Mouse (Mus musculus) large intestine, adult 2 months (tissue): ENCODE measurements around the gene Bcl9l. TPM values are rescaled to one million over a fixed set of nuclear protein-coding genes. Genes with fewer than 3 reads are reported as not detected.

Experiments used
- DNase-seq: peaks from one replicate; pipeline ENCODE4 v3.0.0-alpha.2; 2012; ENCODE audit warnings: low read depth, low spot score
- WGBS: fragments of 180-500 bp; shearing (Covaris S2); methylation state at CpG from one replicate; pipeline ENCODE4 v1.1.7; 2018; 5-methylcytosine and 5-hydroxymethylcytosine counted together
- polyA plus RNA-seq: library from polyadenylated mRNA; depleted of rRNA; stranded (reverse); fragments of >200 nt; gene quantifications from 2 replicates; pipeline ENCODE4 v1.2.3, GENCODE M21; 2012

Gene Bcl9l
- polyA plus RNA-seq, 1 experiment: 10.0 TPM

GRCm38 (mm10) chr9:44482112-44482511 is 513 bp upstream of the Bcl9l start:
- WGBS: 23% methylated on average over 3 of the region's 3 CpGs
- DNase-seq: no peak

- no peak for DNase-seq
- WGBS: 0% methylated on average over 39 of the region's 39 CpGs
Observed at GRCm38 (mm10) chr9:44483041-44483509, 450 bp downstream of the Bcl9l start.

DNA sequence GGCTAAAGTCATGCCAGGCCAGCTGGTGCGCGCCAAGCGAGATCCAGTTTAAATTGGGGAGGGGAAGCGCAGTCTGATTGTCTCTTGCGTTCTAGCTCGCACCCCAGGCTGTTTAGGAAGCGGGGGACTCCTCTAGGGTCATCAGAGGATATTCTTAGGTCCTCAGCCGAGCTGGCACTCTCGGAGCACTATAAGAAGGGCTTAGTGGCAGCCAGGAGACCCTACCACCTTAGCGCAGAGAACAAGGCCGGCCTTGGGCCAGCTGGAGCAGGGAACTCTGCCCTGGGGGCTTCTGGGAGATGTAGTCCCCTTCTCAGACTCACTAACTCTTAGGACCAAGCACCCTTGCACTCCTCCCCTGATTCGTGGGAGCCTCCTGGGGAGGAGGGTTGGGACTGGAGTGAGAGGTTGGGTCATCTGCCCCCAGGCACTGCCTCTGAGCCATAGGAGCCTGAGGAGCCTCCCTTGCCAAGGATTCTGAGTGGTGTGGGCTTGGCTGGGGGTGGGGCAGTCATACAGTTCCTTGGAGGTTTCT is 952 bp downstream of the Bcl9l start:
- DNase-seq: no peak
- WGBS: under 1% methylated on average over 12 of the region's 12 CpGs

DNA sequence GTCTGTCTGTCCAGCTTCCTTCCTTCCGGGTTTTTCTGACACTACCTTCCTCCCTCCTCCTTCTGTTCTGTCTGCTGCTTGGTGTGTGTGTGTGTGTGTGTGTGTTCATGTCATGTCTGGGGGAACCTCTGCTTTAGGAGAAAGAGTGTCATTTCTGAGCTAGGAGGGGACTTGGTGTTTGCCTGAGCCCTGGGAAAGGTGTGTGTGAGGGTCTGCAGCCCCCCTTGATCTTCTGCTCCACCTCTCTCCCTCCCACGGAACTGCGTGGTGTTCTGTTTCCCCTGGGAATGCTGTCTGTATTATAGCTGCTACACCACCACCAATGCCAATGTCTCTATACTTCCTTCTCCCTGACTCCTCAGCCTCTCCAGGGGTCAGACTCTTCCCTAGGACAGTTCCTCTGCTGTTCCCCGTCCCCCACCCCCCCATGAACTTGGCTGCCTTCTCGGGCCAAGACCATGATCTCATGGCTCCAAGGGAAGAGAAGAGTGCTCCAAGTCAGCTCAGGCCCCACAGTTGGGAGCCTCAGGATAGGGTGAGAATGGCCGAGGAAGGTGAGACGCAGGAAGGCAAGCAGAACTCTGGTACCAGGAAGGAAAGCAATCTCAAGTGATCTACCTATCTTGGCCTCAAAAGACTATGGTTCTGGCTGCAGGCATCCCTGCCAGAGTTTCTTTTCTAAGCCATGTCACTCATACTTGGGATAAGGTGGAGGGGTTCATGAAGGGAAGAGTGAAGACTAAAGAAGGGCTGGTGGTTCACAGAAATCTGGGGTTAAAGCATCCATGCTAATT is 1.9 kb downstream of the Bcl9l start:
- no peak for DNase-seq
- WGBS: 2% methylated on average over 7 of the region's 7 CpGs

DNA sequence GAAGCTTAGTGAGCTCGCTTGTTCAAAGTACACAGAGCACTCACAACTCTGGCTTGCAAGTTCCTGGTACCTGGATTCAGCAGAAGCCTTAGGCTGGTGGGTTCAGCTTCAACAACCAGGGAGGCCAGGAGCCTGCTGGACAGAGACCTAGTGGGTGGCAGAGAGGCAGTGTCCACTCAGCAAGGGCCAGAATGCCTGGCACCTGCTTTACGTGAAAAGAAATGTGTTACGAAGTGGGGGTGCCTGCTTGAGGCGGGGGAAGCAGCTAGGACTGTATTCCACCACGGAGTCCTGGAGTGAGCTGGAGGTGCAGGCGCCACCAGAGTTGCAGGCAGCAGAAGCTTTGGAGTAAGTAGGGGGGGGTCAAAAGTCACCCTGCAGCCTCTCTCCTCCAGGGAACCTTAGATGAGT is 2.5 kb downstream of the Bcl9l start:
- 22% methylated on average over 6 of the region's 6 CpGs for WGBS
- DNase-seq: no peak

DNA sequence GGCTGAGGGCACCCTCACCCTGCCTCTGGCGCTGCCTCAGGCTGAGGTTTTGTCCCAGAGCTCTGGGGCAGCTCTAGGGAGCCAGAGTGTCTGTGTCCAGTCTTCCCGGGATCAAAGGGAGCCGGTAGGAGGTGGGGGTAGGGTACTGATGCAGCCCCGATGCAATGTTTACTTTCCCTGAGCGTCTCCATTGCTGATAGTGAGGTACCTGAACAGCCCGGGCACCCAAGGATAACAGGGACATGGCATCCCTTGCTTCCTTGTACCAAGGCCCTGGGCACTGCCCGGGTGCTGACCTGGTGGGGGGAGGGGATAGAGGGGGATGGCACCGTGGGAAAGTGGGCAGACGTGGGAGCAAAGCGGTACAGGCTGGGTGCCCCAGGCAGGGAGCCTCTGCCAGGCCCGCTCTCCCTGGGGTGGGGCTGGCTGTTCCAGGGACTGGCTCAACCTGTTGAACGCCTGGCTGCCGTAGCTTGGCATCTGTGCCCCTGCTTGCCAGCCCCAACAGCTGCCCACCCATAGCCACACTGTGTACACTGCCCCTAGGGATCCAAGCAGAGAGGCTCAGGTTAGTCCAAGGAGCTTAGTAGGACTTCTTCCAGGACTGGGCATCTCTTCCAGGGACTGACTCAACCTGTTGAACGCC is 3.0 kb downstream of the Bcl9l start:
- no peak for DNase-seq
- 15% methylated on average over 14 of the region's 14 CpGs for WGBS

- DNase-seq: no peak
- 5% methylated on average over 3 of the region's 3 CpGs for WGBS
Observed at GRCm38 (mm10) chr9:44486335-44486734, 3.7 kb downstream of the Bcl9l start.

- DNase-seq: no peak
Observed at GRCm38 (mm10) chr9:44486741-44487421, 4.3 kb downstream of the Bcl9l start.

GRCm38 (mm10) chr9:44487441-44487840 is 4.8 kb downstream of the Bcl9l start:
- no peak for DNase-seq
- WGBS: 6% methylated on average over 7 of the region's 7 CpGs

More at GRCm38 (mm10) chr9:44486741-44487421, 4.3 kb downstream of the Bcl9l start:
- 6% methylated on average over 15 of the region's 15 CpGs for WGBS

DNA sequence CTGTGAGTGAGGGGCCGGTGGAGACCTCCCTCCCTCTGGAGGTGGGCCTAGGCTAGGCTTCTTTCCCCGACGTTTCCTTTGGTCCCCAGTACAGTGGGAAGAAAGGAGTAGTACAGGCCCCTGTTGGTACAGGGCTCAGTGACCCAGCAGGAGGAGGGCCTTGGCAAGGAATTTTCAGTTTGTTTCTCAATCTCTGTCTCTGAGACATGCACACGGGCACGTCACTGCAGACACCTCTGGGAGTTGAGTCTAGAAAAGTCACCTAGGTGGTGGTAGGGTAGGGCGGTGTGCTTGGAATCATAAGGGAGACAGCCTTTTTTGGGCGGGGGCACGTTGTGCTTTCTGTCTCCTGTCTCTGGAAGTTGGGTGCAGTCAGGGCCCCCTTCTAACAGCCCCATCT is 5.8 kb downstream of the Bcl9l start:
- WGBS: 15% methylated on average over 8 of the region's 8 CpGs
- no peak for DNase-seq

- 9% methylated on average over 5 of the region's 5 CpGs for WGBS
- no peak for DNase-seq
Observed at GRCm38 (mm10) chr9:44488855-44489381, 6.3 kb downstream of the Bcl9l start.

- no peak for DNase-seq
Observed at GRCm38 (mm10) chr9:44489651-44490085, 7.0 kb downstream of the Bcl9l start.

DNA sequence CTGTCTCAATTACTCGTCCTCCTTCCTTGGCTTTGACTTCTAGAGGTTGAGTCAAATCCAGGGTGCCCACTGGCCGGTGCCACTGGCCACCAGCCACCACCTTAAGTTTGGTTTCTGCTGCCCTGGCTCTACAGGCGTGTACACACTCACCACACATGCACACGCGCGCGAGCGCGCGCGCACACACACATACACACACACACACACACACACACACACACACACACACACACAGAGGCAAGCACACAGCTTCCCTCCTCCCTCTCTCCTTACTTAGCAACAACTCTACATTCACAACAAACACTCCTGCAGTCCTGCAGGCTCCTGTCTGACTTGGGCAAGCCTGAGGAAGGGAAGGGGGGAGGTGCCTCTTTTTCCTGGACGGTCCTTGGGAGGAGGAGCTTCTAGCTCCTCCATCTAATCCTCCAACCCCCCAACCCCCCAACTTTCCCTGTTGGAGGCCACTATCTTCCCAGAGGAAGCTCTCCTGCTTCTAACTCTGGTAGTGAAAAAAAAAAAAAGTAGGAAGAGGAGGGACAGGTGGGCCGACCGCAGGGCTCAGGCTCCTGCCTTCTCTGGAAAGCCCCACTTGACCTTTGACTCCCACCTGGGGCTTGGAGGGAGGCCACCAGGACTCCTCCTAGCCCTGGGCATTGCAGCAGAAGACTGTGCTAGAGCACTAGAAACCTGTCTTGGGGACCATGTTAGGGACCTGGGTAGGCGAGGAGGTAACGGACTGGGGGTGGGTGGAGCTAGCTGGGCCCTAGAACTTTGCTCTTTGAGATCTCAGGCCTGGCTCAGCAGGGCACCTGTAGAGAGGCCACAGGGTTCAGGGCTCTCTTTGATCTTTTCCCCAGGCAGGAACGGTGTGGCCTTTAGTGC is 7.7 kb downstream of the Bcl9l start:
- WGBS: 24% methylated on average over 17 of the region's 17 CpGs

More at GRCm38 (mm10) chr9:44489651-44490085, 7.0 kb downstream of the Bcl9l start:
- 16% methylated on average over 17 of the region's 17 CpGs for WGBS

GRCm38 (mm10) chr9:44491351-44491750 is 8.7 kb downstream of the Bcl9l start:
- WGBS: 44% methylated on average over 10 of the region's 10 CpGs
- DNase-seq: no peak

More for the DNA sequence above, 7.7 kb downstream of the Bcl9l start:
- DNase-seq: no peak

DNA sequence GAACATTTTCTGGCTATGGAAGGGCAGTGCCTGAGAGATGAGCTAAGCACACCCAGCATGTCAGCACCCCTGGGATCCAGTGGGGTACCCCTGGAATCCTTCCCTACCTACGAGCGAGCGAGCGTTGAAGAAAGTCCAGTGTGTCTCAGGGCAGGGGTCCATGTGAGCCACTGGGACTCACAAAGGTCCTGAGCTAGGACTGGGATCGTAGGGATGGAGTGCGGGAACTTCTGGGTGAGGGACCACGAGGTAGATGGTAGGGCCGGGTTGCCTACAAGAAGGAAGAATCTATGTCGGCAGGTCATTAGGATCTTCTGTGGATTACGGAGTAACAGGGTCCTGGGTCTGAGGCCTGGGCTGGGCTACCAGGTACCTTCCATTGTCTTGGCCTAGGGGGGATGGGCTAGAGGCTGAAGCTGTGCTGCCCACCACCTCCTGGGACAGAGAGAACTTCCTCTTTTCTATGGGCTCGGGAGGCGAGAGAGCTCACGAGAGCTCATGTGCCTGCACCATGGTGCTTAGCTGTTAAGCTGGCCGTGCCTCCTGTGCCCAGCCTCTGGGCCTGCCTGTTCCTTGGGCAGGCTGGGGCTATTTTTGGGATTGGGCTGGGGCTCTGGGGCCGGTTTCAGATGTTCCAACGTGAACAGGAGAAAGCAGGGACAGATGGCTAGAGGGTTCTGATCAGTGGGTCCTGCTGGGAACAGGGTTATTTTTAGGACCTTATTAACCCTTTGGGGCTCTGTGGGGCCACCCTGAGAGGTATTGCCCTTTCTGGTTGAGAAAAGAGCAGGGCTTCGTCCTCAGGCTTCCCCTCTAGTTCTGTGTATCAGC is 10.2 kb downstream of the Bcl9l start:
- 69% methylated on average over 17 of the region's 17 CpGs for WGBS

DNA sequence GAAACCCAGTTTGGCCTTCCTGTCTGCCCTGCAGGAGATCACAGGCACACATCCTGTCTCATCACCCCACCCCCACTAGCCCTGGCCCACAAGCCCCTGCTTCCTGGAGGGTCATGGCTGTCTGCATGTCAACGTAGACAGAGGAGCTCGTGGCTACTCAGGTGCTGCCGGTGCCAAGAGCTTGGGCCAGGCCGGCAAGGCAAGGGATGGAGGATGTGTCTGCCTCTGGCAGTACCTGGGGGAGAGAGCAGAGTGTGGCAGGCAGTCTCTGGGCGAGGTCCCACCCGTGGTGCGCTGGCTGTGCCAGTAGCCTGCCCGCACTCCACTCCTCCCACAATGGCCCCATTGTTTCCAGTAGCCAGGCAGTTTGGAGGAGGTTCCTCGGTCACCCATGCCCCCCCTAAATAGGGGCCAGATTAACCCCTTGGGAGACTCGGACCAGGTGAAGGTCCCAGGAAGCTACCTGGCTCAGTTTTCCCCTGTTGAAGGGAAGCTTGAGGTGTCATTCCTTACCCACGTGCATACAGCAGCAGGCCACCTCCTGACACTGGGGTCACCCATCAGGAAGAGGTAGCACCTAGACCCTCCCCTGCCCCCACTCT is 11.7 kb downstream of the Bcl9l start:
- WGBS: 17% methylated on average over 11 of the region's 11 CpGs
- no peak for DNase-seq

More for the DNA sequence above, 10.2 kb downstream of the Bcl9l start:
- no peak for DNase-seq
